Mouse (Mus musculus): ENCODE results near the gene Plekho1.

Plekho1 gene

GRCm38 (mm10) chr3:95950763-95951551, 44.8 kb downstream of the Plekho1 start:
- peak; percentile 89 for DNase-seq (ENCODE audit: low spot score)

- DNase-seq (ENCODE audit: low spot score), result no peak
Observed at GRCm38 (mm10) chr3:95948325-95948724, 47.5 kb downstream of the Plekho1 start.

GRCm38 (mm10) chr3:95945731-95946240, 50.0 kb downstream of the Plekho1 start:
- DNase-seq (ENCODE audit: low spot score), result no peak

GRCm38 (mm10) chr3:95944742-95945141, 51.1 kb downstream of the Plekho1 start:
- DNase-seq (ENCODE audit: low spot score), result no peak

GRCm38 (mm10) chr3:95943226-95943625, 52.6 kb downstream of the Plekho1 start:
- DNase-seq (ENCODE audit: low spot score), result no peak

- DNase-seq (ENCODE audit: low spot score), result no peak
Observed at GRCm38 (mm10) chr3:95942749-95943148, 53.1 kb downstream of the Plekho1 start.

GRCm38 (mm10) chr3:95938835-95939234, 57.0 kb downstream of the Plekho1 start:
- DNase-seq (ENCODE audit: low spot score), result no peak
